Mouse (Mus musculus): ENCODE data around the gene Zfpm1. TPM values are rescaled to one million over a fixed set of nuclear protein-coding genes. Genes with fewer than 3 reads are reported as not detected.

The Zfpm1 gene
- polyA plus RNA-seq, 1 experiment from 2014 or later = 2.4 TPM

GRCm38 (mm10) chr8:122359111-122359775, 77.3 kb downstream of the Zfpm1 start:
- Histone ChIP-seq H3K4me1 (peaks cover 6% of the 10 kb centered on the region; the same call in 1 of the 2 replicates), H3K4me2 (no peak overlapping the region), H3K27ac (no peak overlapping the region), H3K9ac (no peak overlapping the region), H3K36me3 (no peaks in the 10 kb centered on the region), H3K4me3 (replicated peaks) (no peak overlapping the region), H3K27me3 (peaks cover 12% of the 10 kb centered on the region), H3K9me3 (replicated peaks) (no peaks in the 10 kb centered on the region)
- 81% methylated on average over 15 of the region's 15 CpGs for WGBS
- ATAC-seq (replicated peaks; ENCODE audit: low FRiP score) = no peak

GRCm38 (mm10) chr8:122360696-122361416, 78.9 kb downstream of the Zfpm1 start, which contains the start of gene Trhr2:
Trhr2 (minus strand) TSS chr8:122360746.
- ATAC-seq (replicated peaks; ENCODE audit: low FRiP score) = no peak
- H3K27me3 ChIP-seq = peaks cover 12% of the 10 kb centered on the region
- H3K27ac ChIP-seq = no peak within 1 kb of the TSS
- no peak within 1 kb of the TSS for H3K4me3 ChIP-seq (replicated peaks)
- no peaks in the 10 kb centered on the region for H3K4me1 ChIP-seq
- H3K4me2 ChIP-seq = no peak within 1 kb of the TSS
- no peaks in the 10 kb centered on the region for H3K9me3 ChIP-seq (replicated peaks)
- H3K36me3 ChIP-seq = no peaks in the 10 kb centered on the region
- WGBS = 72% methylated on average over 7 of the region's 7 CpGs
- no peak within 1 kb of the TSS for H3K9ac ChIP-seq

- no peak overlapping the region for H3K27ac ChIP-seq
- H3K4me1 ChIP-seq = no peaks in the 10 kb centered on the region
- H3K9ac ChIP-seq = no peak overlapping the region
- no peak overlapping the region for H3K4me3 ChIP-seq (replicated peaks)
- no peaks in the 10 kb centered on the region for H3K36me3 ChIP-seq
- H3K4me2 ChIP-seq = no peak overlapping the region
- no peaks in the 10 kb centered on the region for H3K9me3 ChIP-seq (replicated peaks)
- WGBS = 44% methylated on average over 5 of the region's 5 CpGs
- peaks cover 10% of the 10 kb centered on the region for H3K27me3 ChIP-seq
- ATAC-seq (replicated peaks; ENCODE audit: low FRiP score) = no peak
Measured at GRCm38 (mm10) chr8:122362271-122362670, 80.3 kb downstream of the Zfpm1 start.

DNA sequence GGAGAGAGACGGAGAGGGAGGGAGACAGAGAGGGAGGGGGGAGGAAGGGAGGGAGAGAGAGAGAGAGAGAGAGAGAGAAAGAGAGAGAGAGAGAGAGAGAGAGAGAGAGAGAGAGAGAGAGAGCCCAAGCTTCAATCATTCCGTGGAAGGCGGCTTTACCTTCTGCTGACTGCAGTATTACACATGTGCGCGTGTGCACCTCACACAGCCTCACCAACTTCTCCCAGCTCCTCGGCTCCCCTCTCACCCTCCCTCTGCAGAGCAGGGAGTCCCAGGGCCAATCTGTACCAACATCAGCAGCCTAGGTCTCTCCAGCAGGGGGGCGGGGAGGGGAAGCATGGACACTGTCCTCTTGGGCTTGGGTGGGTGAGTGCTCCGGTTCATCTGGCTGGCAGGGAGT, 81.0 kb downstream of the Zfpm1 start:
- Histone ChIP-seq H3K4me3 (replicated peaks) (no peak overlapping the region), H3K36me3 (no peaks in the 10 kb centered on the region), H3K4me1 (no peaks in the 10 kb centered on the region), H3K9me3 (replicated peaks) (no peaks in the 10 kb centered on the region), H3K27ac (no peak overlapping the region), H3K9ac (no peak overlapping the region), H3K27me3 (peaks cover 10% of the 10 kb centered on the region; the same call in 1 of the 2 replicates), H3K4me2 (no peak overlapping the region)
- 40% methylated on average over 8 of the region's 8 CpGs for WGBS
- ATAC-seq (replicated peaks; ENCODE audit: low FRiP score) = no peak

GRCm38 (mm10) chr8:122368494-122368893, 86.6 kb downstream of the Zfpm1 start:
- no peaks in the 10 kb centered on the region for H3K9me3 ChIP-seq (replicated peaks)
- no peak overlapping the region for H3K27ac ChIP-seq
- H3K9ac ChIP-seq = no peak overlapping the region
- H3K4me1 ChIP-seq = peaks cover 4% of the 10 kb centered on the region; the same call in 1 of the 2 replicates
- no peaks in the 10 kb centered on the region for H3K36me3 ChIP-seq
- no peak overlapping the region for H3K4me2 ChIP-seq
- 0 out of 2 replicates have a peak, but pooled peaks cover 1% of the 10 kb centered on the region for H3K27me3 ChIP-seq
- H3K4me3 ChIP-seq (replicated peaks) = no peak overlapping the region
- WGBS = 78% methylated on average over 10 of the region's 10 CpGs
- ATAC-seq (replicated peaks; ENCODE audit: low FRiP score) = no peak

- Histone ChIP-seq H3K4me3 (replicated peaks) (no peak overlapping the region), H3K36me3 (no peaks in the 10 kb centered on the region), H3K9ac (no peak overlapping the region), H3K9me3 (replicated peaks) (no peaks in the 10 kb centered on the region), H3K4me2 (no peak overlapping the region), H3K27ac (no peak overlapping the region), H3K27me3 (no peaks in the 10 kb centered on the region), H3K4me1 (peaks cover 4% of the 10 kb centered on the region; the same call in 1 of the 2 replicates)
- 10% methylated on average over 9 of the region's 9 CpGs for WGBS
- ATAC-seq (replicated peaks; ENCODE audit: low FRiP score) = no peak; the same call in 1 of the 2 replicates
Measured at GRCm38 (mm10) chr8:122369665-122370064, 87.7 kb downstream of the Zfpm1 start.

- ATAC-seq (replicated peaks; ENCODE audit: low FRiP score) = no peak
- no peak overlapping the region for H3K27ac ChIP-seq
- H3K27me3 ChIP-seq = no peaks in the 10 kb centered on the region
- H3K4me3 ChIP-seq (replicated peaks) = no peak overlapping the region
- H3K9ac ChIP-seq = no peak overlapping the region
- H3K4me1 ChIP-seq = peaks cover 11% of the 10 kb centered on the region; the same call in 1 of the 2 replicates
- no peaks in the 10 kb centered on the region for H3K36me3 ChIP-seq
- H3K4me2 ChIP-seq = no peak overlapping the region
- WGBS = 73% methylated on average over 6 of the region's 6 CpGs
- H3K9me3 ChIP-seq (replicated peaks) = no peaks in the 10 kb centered on the region
Measured at GRCm38 (mm10) chr8:122371706-122372105, 89.8 kb downstream of the Zfpm1 start.

DNA sequence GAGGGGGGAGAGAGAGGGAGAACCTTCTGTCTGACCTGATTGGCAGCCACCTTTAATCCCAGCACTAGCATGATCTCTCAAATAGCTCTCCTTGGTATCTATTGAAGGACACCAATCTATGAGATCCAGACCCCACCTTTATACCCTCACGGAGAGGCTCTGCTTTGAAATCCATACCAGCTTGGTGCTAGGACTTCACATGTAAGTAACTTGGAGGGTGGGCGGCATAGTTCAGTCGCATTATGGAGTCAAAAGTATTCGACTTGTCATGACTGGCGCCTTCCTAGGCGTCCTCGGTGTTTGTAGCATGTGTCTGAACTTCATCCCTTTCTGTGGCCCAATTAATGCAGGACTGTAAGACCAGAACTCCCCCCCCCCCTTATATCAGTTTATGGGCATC, 93.4 kb downstream of the Zfpm1 start:
- peaks cover 16% of the 10 kb centered on the region for H3K36me3 ChIP-seq
- ATAC-seq (replicated peaks; ENCODE audit: low FRiP score) = no peak
- H3K4me2 ChIP-seq = peak overlapping the region; percentile 68
- 92% methylated on average over 7 of the region's 7 CpGs for WGBS
- H3K4me3 ChIP-seq (replicated peaks) = peak overlapping the region; percentile 92; the same call in 1 of the 2 replicates
- no peak overlapping the region for H3K9ac ChIP-seq
- H3K27me3 ChIP-seq = no peaks in the 10 kb centered on the region
- H3K9me3 ChIP-seq (replicated peaks) = no peaks in the 10 kb centered on the region
- peaks cover 28% of the 10 kb centered on the region for H3K4me1 ChIP-seq
- H3K27ac ChIP-seq = no peak overlapping the region

GRCm38 (mm10) chr8:122375751-122376364, 93.9 kb downstream of the Zfpm1 start:
- Histone ChIP-seq H3K9me3 (replicated peaks) (no peaks in the 10 kb centered on the region), H3K9ac (peak overlapping the region; percentile 30; the same call in 1 of the 2 replicates), H3K27ac (peak overlapping the region; percentile 57; the same call in 1 of the 2 replicates), H3K4me1 (peaks cover 28% of the 10 kb centered on the region), H3K4me3 (replicated peaks) (peak overlapping the region; percentile 92), H3K27me3 (no peaks in the 10 kb centered on the region), H3K4me2 (peak overlapping the region; percentile 68), H3K36me3 (peaks cover 21% of the 10 kb centered on the region)
- WGBS = 25% methylated on average over 13 of the region's 13 CpGs
- peak; percentile 10 for ATAC-seq (replicated peaks; ENCODE audit: low FRiP score)

DNA sequence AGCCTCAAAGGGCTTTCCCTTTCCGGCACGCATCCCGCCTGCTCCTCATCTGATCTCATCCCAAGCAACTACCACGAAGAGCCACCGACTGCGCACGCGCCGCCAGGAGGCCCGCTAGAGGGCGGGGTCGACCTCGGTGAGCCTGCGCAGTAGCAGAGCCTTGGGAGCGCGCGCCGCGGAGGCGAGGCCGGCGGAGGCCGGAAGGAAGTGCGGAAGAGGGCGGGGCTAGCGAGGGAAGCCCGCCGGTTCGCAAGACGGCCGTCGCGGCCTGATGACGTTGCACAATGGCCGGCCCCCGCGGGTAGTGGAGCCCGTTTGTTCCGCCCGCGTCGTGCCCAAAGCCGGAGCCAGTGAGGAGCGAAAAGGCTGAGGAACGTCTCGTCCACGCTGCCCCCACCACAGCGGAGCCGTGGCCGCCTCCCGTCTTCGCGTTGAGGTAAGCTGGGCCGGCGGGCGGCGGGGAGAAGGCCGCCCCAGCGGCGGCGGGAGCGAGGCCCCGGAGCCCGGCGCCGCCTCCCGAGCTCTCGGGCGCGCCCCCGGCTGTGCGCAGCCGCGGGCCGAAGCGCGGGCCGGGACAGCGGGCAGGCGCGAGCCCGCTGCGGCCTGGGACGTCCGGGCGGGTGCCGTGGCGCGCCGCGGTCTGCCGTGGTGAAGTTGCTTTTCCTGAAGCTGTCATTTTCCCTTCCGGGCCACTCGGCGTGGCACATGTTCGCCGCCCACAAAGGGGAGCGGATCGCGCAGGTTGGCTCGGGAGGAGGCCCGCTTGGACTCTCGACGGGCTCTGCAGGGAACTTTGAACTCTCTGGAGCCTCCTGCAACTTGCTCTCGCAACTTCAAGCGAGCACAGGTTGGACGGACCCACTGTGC, 94.7 kb downstream of the Zfpm1 start, which contains the start of gene Zc3h18:
Gene Zc3h18, plus strand, starts transcription at position 245 of the 867 bp plus-strand sequence.
- ATAC-seq (replicated peaks; ENCODE audit: low FRiP score) = peak; percentile 96
- Histone ChIP-seq H3K27ac (peak within 1 kb of the TSS; percentile 96), H3K4me3 (replicated peaks) (peak within 1 kb of the TSS; percentile 92), H3K36me3 (peaks cover 25% of the 10 kb centered on the region), H3K27me3 (no peaks in the 10 kb centered on the region), H3K4me2 (peak within 1 kb of the TSS; percentile 68), H3K9ac (peak within 1 kb of the TSS; percentile 94), H3K9me3 (replicated peaks) (no peaks in the 10 kb centered on the region), H3K4me1 (peaks cover 28% of the 10 kb centered on the region)
- under 1% methylated on average over 104 of the region's 107 CpGs for WGBS

- Histone ChIP-seq H3K4me3 (replicated peaks) (no peak overlapping the region), H3K36me3 (peaks cover 80% of the 10 kb centered on the region), H3K27me3 (no peaks in the 10 kb centered on the region), H3K9ac (no peak overlapping the region), H3K9me3 (replicated peaks) (no peaks in the 10 kb centered on the region), H3K4me1 (peaks cover 11% of the 10 kb centered on the region), H3K4me2 (no peak overlapping the region), H3K27ac (no peak overlapping the region)
- no peak for ATAC-seq (replicated peaks; ENCODE audit: low FRiP score)
- 81% methylated on average over 4 of the region's 4 CpGs for WGBS
Measured at GRCm38 (mm10) chr8:122383039-122383438, 101.1 kb downstream of the Zfpm1 start.
